Mouse (Mus musculus): ENCODE measurements at regions not wholly inside any gene's neighbourhood (a gene's known extent, or its start where the extent isn't known, plus 50 kb on each side); places are given as distances from the start of the nearest gene placed in this dataset.

GRCm38 (mm10) chr8:35237279-35237678, 528.3 kb upstream of the Gm19410 start:
- no peak for TF ChIP-seq CTCF (IDR thresholded peaks at IDR 0.05; ENCODE audit: low read depth)
- H3K4me1 ChIP-seq (replicated peaks; ENCODE audit: insufficient read depth, low read length) = no peaks in the 10 kb centered on the region
- DNase-seq (ENCODE audit: low spot score) = peak; percentile 55
- no peak overlapping the region for H3K4me3 ChIP-seq (replicated peaks; ENCODE audit: low read depth, low read length)
- H3K27ac ChIP-seq = no peak overlapping the region
- H3K27me3 ChIP-seq (ENCODE audit: insufficient read depth, low read length) = no peaks in the 10 kb centered on the region
- H3K36me3 ChIP-seq (ENCODE audit: insufficient read depth, low read length) = no peaks in the 10 kb centered on the region
- no peak overlapping the region for H3K4me2 ChIP-seq (ENCODE audit: low read length)
- no peak for ATAC-seq (replicated peaks; ENCODE audit: low FRiP score, low read depth)
- 65% methylated on average over 6 of the region's 6 CpGs for WGBS
- no peaks in the 10 kb centered on the region for H3K9me3 ChIP-seq (replicated peaks; ENCODE audit: low read length)
- H3K9ac ChIP-seq (ENCODE audit: low read depth, low read length) = no peak overlapping the region

- H3K36me3 ChIP-seq (ENCODE audit: insufficient read depth, low read length) = no peaks in the 10 kb centered on the region
- H3K9me3 ChIP-seq (replicated peaks; ENCODE audit: low read length) = no peaks in the 10 kb centered on the region
These were observed 524.7 kb upstream of the Gm19410 start for GRCm38 (mm10) chr8:35240884-35241283.

DNA sequence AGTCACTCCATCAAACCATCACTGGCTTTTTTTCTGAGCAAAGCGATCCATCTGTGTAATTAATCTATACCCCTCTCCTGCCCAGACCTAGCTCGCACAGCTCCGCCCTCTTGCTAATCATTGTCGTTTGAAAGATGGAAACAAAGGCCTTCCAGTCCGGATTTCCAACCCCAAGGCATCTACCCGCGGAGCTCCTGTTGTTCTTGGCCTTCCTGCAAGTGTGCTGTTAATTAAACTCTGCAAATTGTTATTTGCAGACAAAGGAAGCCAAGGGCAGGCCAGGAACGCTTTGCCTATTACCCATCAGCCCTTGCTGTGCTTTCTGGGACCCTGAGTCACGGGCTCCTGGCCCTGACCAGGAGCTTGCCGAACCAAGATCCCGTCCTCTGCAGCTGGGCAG, 522.0 kb upstream of the Gm19410 start:
- no peaks in the 10 kb centered on the region for H3K27me3 ChIP-seq (ENCODE audit: insufficient read depth, low read length)
- DNase-seq (ENCODE audit: low spot score) (peak; percentile 72), ATAC-seq (replicated peaks; ENCODE audit: low FRiP score, low read depth) (no peak)
- no peaks in the 10 kb centered on the region for H3K36me3 ChIP-seq (ENCODE audit: insufficient read depth, low read length)
- no peaks in the 10 kb centered on the region for H3K9me3 ChIP-seq (replicated peaks; ENCODE audit: low read length)
- H3K9ac ChIP-seq (ENCODE audit: low read depth, low read length) = no peak overlapping the region
- 15% methylated on average over 11 of the region's 11 CpGs for WGBS
- H3K4me3 ChIP-seq (replicated peaks; ENCODE audit: low read depth, low read length) = no peak overlapping the region
- no peak for TF ChIP-seq CTCF (IDR thresholded peaks at IDR 0.05; ENCODE audit: low read depth)
- no peak overlapping the region for H3K27ac ChIP-seq
- no peak overlapping the region for H3K4me2 ChIP-seq (ENCODE audit: low read length)
- no peaks in the 10 kb centered on the region for H3K4me1 ChIP-seq (replicated peaks; ENCODE audit: insufficient read depth, low read length)

More at GRCm38 (mm10) chr8:35240884-35241283, 524.7 kb upstream of the Gm19410 start:
- Histone ChIP-seq H3K4me1 (replicated peaks; ENCODE audit: insufficient read depth, low read length) (no peaks in the 10 kb centered on the region), H3K27ac (no peak overlapping the region), H3K4me2 (ENCODE audit: low read length) (no peak overlapping the region), H3K9ac (ENCODE audit: low read depth, low read length) (no peak overlapping the region), H3K27me3 (ENCODE audit: insufficient read depth, low read length) (no peaks in the 10 kb centered on the region), H3K4me3 (replicated peaks; ENCODE audit: low read depth, low read length) (no peak overlapping the region)
- 76% methylated on average over 6 of the region's 6 CpGs for WGBS
- DNase-seq (ENCODE audit: low spot score) (no peak), ATAC-seq (replicated peaks; ENCODE audit: low FRiP score, low read depth) (no peak)
- no peak for TF ChIP-seq CTCF (IDR thresholded peaks at IDR 0.05; ENCODE audit: low read depth)

- no peak for TF ChIP-seq CTCF (IDR thresholded peaks at IDR 0.05; ENCODE audit: low read depth)
- peak; percentile 58 for DNase-seq (ENCODE audit: low spot score)
- Histone ChIP-seq H3K4me3 (replicated peaks; ENCODE audit: low read depth, low read length) (no peak overlapping the region), H3K9me3 (replicated peaks; ENCODE audit: low read length) (no peaks in the 10 kb centered on the region; the same call in 1 of the 2 replicates), H3K27me3 (ENCODE audit: insufficient read depth, low read length) (no peaks in the 10 kb centered on the region), H3K4me2 (ENCODE audit: low read length) (no peak overlapping the region), H3K4me1 (replicated peaks; ENCODE audit: insufficient read depth, low read length) (no peaks in the 10 kb centered on the region), H3K27ac (no peak overlapping the region), H3K36me3 (ENCODE audit: insufficient read depth, low read length) (no peaks in the 10 kb centered on the region), H3K9ac (ENCODE audit: low read depth, low read length) (no peak overlapping the region)
- 42% methylated on average over 7 of the region's 7 CpGs for WGBS
- no peak for ATAC-seq (replicated peaks; ENCODE audit: low FRiP score, low read depth)
These were observed 515.7 kb upstream of the Gm19410 start for GRCm38 (mm10) chr8:35249747-35250375.

- no peaks in the 10 kb centered on the region for H3K4me1 ChIP-seq (replicated peaks; ENCODE audit: insufficient read depth, low read length)
- no peak overlapping the region for H3K4me2 ChIP-seq (ENCODE audit: low read length)
- no peak overlapping the region for H3K4me3 ChIP-seq (replicated peaks; ENCODE audit: low read depth, low read length)
- ATAC-seq (replicated peaks; ENCODE audit: low FRiP score, low read depth) (no peak), DNase-seq (ENCODE audit: low spot score) (no peak)
- WGBS = 41% methylated on average over 4 of the region's 4 CpGs
- H3K27ac ChIP-seq = no peak overlapping the region
- no peaks in the 10 kb centered on the region for H3K27me3 ChIP-seq (ENCODE audit: insufficient read depth, low read length)
- no peak overlapping the region for H3K9ac ChIP-seq (ENCODE audit: low read depth, low read length)
- H3K36me3 ChIP-seq (ENCODE audit: insufficient read depth, low read length) = no peaks in the 10 kb centered on the region
- TF ChIP-seq CTCF (IDR thresholded peaks at IDR 0.05; ENCODE audit: low read depth) = no peak
- H3K9me3 ChIP-seq (replicated peaks; ENCODE audit: low read length) = no peaks in the 10 kb centered on the region; the same call in 1 of the 2 replicates
These were observed 514.9 kb upstream of the Gm19410 start for GRCm38 (mm10) chr8:35250641-35251040.

DNA sequence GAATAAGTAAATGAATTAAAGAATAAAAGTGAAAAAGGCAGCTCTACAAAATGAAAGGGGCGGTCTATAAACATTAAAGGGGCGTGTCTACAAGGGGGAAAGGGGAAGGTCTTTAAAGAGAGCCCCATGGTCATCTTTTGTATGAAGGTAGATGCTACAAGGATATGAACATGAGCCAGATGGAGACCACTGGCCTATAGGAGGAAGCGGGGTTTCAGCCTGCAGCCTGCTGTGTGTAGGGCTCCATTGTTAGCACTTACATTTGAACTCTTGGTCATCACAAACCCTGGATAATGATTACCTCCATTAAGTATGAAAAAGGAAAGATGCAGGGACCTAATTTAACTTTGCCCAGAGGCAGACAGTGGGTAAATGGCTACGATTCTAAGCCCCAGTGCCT, 511.6 kb upstream of the Gm19410 start:
- no peak for TF ChIP-seq CTCF (IDR thresholded peaks at IDR 0.05; ENCODE audit: low read depth)
- H3K36me3 ChIP-seq (ENCODE audit: insufficient read depth, low read length) = no peaks in the 10 kb centered on the region
- ATAC-seq (replicated peaks; ENCODE audit: low FRiP score, low read depth) (no peak), DNase-seq (ENCODE audit: low spot score) (no peak)
- H3K27me3 ChIP-seq (ENCODE audit: insufficient read depth, low read length) = no peaks in the 10 kb centered on the region
- WGBS = 71% methylated on average over 4 of the region's 4 CpGs
- no peaks in the 10 kb centered on the region; the same call in 1 of the 2 replicates for H3K9me3 ChIP-seq (replicated peaks; ENCODE audit: low read length)
- H3K9ac ChIP-seq (ENCODE audit: low read depth, low read length) = no peak overlapping the region
- H3K4me1 ChIP-seq (replicated peaks; ENCODE audit: insufficient read depth, low read length) = no peaks in the 10 kb centered on the region
- H3K4me3 ChIP-seq (replicated peaks; ENCODE audit: low read depth, low read length) = no peak overlapping the region
- H3K4me2 ChIP-seq (ENCODE audit: low read length) = no peak overlapping the region
- H3K27ac ChIP-seq = no peak overlapping the region

GRCm38 (mm10) chr8:35255327-35255726, 510.3 kb upstream of the Gm19410 start:
- 78% methylated on average over 2 of the region's 2 CpGs for WGBS

More at GRCm38 (mm10) chr8:35255327-35255726, 510.3 kb upstream of the Gm19410 start:
- no peaks in the 10 kb centered on the region for H3K4me1 ChIP-seq (replicated peaks; ENCODE audit: insufficient read depth, low read length)
- H3K27me3 ChIP-seq (ENCODE audit: insufficient read depth, low read length) = no peaks in the 10 kb centered on the region
- H3K9me3 ChIP-seq (replicated peaks; ENCODE audit: low read length) = no peaks in the 10 kb centered on the region; the same call in 1 of the 2 replicates
- DNase-seq (ENCODE audit: low spot score) = no peak
- ATAC-seq (replicated peaks; ENCODE audit: low FRiP score, low read depth) = no peak
- no peak overlapping the region for H3K9ac ChIP-seq (ENCODE audit: low read depth, low read length)
- TF ChIP-seq CTCF (IDR thresholded peaks at IDR 0.05; ENCODE audit: low read depth) = no peak
- no peak overlapping the region for H3K4me3 ChIP-seq (replicated peaks; ENCODE audit: low read depth, low read length)
- H3K27ac ChIP-seq = no peak overlapping the region
- H3K36me3 ChIP-seq (ENCODE audit: insufficient read depth, low read length) = no peaks in the 10 kb centered on the region
- no peak overlapping the region for H3K4me2 ChIP-seq (ENCODE audit: low read length)
